Mouse (Mus musculus) forebrain, embryonic 14.5 days (tissue): Measurements from ENCODE around the gene Ctrb1. TPM values are rescaled to one million over a fixed set of nuclear protein-coding genes. Genes with fewer than 3 reads are reported as not detected.
A peak's percentile ranks its signal among the peaks of the same experiment; 100 is the strongest.

Source experiments
- ATAC-seq: fragments of 200-750 bp; cut with Nextera tagmentation; 2 replicates; pipeline ENCODE4 v1.8.0; 2017; ENCODE audit warnings: mild to moderate bottlenecking, moderate library complexity
- DNase-seq: peaks from one replicate; pipeline ENCODE4 v3.0.0-alpha.2; 2015; ENCODE audit warnings: low spot score
- H3K27ac ChIP-seq: fragments of 300-500 bp; sonication (generic); 2 replicates; pipeline ENCODE4 v1.5.1; 2014; ENCODE audit warnings: low read depth, mild to moderate bottlenecking, control low read depth, low read length, moderate library complexity
- H3K27me3 ChIP-seq: fragments of 300-500 bp; sonication (generic); replicated peaks from 2 replicates; pipeline ENCODE4 v1.6.1; 2014; ENCODE audit warnings: low read length, control low read depth, mixed read lengths; ENCODE audit not compliant: control insufficient read depth, insufficient read depth
- H3K36me3 ChIP-seq: fragments of 300-500 bp; sonication (generic); 2 replicates; pipeline ENCODE4 v1.6.1; 2014; ENCODE audit warnings: low read length, control low read depth; ENCODE audit not compliant: control insufficient read depth, insufficient read depth
- H3K4me1 ChIP-seq: fragments of 300-500 bp; sonication (generic); 2 replicates; pipeline ENCODE4 v1.6.1; 2014; ENCODE audit warnings: antibody characterized with exemption, low read length, control low read depth; ENCODE audit not compliant: control insufficient read depth, insufficient read depth
- H3K4me2 ChIP-seq: fragments of 300-500 bp; sonication (generic); 2 replicates; pipeline ENCODE4 v1.6.1; 2014; ENCODE audit warnings: mild to moderate bottlenecking, control low read depth, low read length
- H3K4me3 ChIP-seq: fragments of 300-500 bp; sonication (generic); 2 replicates; pipeline ENCODE4 v1.5.1; 2014; ENCODE audit warnings: low read depth, low read length, control low read depth
- H3K9ac ChIP-seq: fragments of 300-500 bp; sonication (generic); 2 replicates; pipeline ENCODE4 v1.6.1; 2014; ENCODE audit warnings: mild to moderate bottlenecking, low read length, control low read depth, moderate library complexity
- H3K9me3 ChIP-seq: fragments of 300-500 bp; sonication (generic); replicated peaks from 2 replicates; pipeline ENCODE4 v1.6.1; 2016; ENCODE audit warnings: low read length, control low read depth, mixed read lengths; ENCODE audit not compliant: control insufficient read depth
- WGBS: fragments of 180-500 bp; shearing (Covaris S2); extraction: QIAGEN DNeasy Blood & Tissue Kit; methylation state at CpG from one replicate; pipeline ENCODE4 v1.1.7; 2014; 5-methylcytosine and 5-hydroxymethylcytosine counted together
- polyA plus RNA-seq: library from polyadenylated mRNA; unstranded; fragments of >200 nt; fragmentation: Nextera tagmentation; extraction: Ambion mirVana; gene quantifications from 2 replicates; pipeline ENCODE4 v1.2.1, GENCODE M21; 2014

The Ctrb1 gene
- polyA plus RNA-seq: not detected in 2 replicates

DNA sequence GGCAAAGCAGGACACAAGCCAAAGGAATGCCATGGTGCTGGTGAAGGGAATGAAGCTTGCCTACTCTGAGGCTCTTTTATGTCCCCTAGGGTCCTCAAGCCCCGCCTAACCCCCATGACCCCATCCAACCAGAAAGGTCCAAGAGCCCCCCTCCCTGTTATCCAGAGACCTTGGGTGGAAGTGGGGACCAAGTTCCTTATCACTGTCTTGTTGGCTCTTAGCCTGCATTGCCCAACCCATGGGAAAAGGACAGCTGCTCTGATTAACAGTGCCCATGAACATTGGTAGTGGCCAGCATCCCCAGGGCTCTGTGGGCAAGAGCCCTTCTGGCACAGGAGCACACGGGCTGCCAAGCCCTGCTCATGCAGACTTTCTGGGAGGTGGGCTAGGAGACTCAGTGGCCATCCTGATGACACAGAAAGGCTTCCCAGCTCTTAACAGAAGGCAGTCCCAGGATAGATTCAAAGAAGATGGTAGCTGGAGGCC is at the start of gene Ctrb1:
TSS of gene Ctrb1 (minus strand) at position 51 of the 486 bp plus-strand sequence.
- 86% methylated on average over 2 of the region's 2 CpGs for WGBS
- no peaks in the 10 kb centered on the region for H3K4me1 ChIP-seq
- H3K27me3 ChIP-seq: no peaks in the 10 kb centered on the region
- H3K4me2 ChIP-seq: no peak within 1 kb of the TSS
- DNase-seq: no peak
- no peak within 1 kb of the TSS for H3K27ac ChIP-seq
- no peak for ATAC-seq
- no peak within 1 kb of the TSS for H3K4me3 ChIP-seq
- no peaks in the 10 kb centered on the region for H3K9me3 ChIP-seq
- H3K9ac ChIP-seq: no peak within 1 kb of the TSS
- H3K36me3 ChIP-seq: no peaks in the 10 kb centered on the region

DNA sequence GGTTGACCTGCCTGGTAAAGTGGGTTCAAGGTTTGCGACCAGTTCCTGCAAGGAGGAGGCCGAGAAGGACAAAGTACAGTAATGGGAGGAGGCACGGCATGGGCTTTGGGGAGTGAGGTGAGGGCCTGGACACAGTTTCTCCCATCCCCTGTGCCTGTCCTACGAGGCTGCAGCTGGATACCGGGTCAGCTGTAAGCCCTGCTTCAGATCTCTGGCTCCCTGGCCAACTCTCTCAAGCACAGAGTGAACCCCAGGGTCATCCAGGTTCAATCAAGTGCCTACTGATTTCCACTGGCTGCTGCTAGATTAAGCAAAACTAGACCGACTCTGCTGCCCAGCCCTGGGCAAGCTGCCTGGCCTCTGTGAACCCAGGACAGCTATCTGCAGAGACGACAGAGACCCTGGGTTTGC is 49.5 kb upstream of the Ctrb1 start:
- H3K9ac ChIP-seq: peak overlapping the region; percentile 25; the same call in 1 of the 2 replicates
- H3K27me3 ChIP-seq: no peaks in the 10 kb centered on the region
- DNase-seq: no peak
- H3K4me2 ChIP-seq: 0 out of 2 replicates have a peak overlapping the region, but pooled peaks have one; percentile 79
- ATAC-seq: no peak
- no peaks in the 10 kb centered on the region for H3K9me3 ChIP-seq
- H3K4me3 ChIP-seq: no peak overlapping the region
- peaks cover 68% of the 10 kb centered on the region for H3K4me1 ChIP-seq
- no peak overlapping the region for H3K27ac ChIP-seq
- WGBS: 87% methylated on average over 7 of the region's 7 CpGs
- H3K36me3 ChIP-seq: no peaks in the 10 kb centered on the region

- Histone ChIP-seq H3K9me3 (no peaks in the 10 kb centered on the region), H3K36me3 (no peaks in the 10 kb centered on the region), H3K4me1 (peaks cover 71% of the 10 kb centered on the region), H3K4me3 (no peak overlapping the region), H3K27me3 (no peaks in the 10 kb centered on the region), H3K9ac (peak overlapping the region; percentile 14; the same call in 1 of the 2 replicates), H3K4me2 (no peak overlapping the region), H3K27ac (no peak overlapping the region)
- DNase-seq (no peak), ATAC-seq (no peak)
- WGBS: 54% methylated on average over 7 of the region's 7 CpGs
These were observed 48.8 kb upstream of the Ctrb1 start for GRCm38 (mm10) chr8:111739604-111740003.

DNA sequence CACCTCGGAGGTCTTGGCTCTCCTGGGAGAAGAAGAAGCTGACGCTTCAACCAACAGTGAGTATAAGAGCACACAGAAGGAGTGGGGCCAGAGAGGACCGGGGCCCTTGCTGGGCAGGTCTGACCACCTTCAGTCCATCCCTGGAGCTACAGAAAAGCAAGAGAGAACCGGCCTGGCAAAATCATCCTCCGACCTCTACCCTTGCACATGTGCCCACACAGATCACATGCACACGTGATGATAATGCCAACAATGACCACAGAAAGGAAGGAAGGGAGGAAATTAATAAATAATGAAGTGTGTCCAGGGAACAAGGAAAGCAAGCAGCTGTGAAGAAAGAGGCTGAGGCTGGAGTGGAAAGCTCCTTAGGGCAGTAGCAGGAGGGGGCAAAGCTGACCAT is 48.1 kb upstream of the Ctrb1 start:
- Histone ChIP-seq H3K9ac (0 out of 2 replicates have a peak overlapping the region, but pooled peaks have one; percentile 14), H3K4me2 (no peak overlapping the region), H3K27me3 (no peaks in the 10 kb centered on the region), H3K27ac (no peak overlapping the region), H3K36me3 (no peaks in the 10 kb centered on the region), H3K4me3 (no peak overlapping the region), H3K4me1 (peaks cover 70% of the 10 kb centered on the region), H3K9me3 (no peaks in the 10 kb centered on the region)
- DNase-seq (no peak), ATAC-seq (no peak)
- 86% methylated on average over 6 of the region's 6 CpGs for WGBS

DNA sequence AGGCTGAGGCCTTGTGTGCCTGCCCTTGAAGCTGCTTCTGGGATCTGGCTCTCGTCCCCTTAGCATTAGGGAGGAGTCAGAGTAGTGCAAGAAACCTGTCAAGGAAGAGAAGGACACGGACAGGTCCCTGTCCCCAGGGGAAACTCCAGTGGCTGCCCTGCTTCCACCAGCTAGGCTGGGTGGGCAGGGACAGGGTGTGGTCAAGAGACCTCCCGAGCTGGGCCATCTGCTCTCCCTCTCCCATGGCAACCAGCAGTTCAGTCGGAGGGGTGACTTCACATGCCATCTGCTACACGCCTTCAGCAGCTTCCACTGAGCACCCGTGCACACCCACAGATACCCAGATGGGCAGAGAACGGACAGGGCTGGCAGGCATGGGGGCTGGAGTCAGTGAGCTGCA is 45.5 kb upstream of the Ctrb1 start:
- Histone ChIP-seq H3K27me3 (no peaks in the 10 kb centered on the region), H3K36me3 (no peaks in the 10 kb centered on the region), H3K27ac (peak overlapping the region; percentile 50), H3K4me2 (no peak overlapping the region), H3K9me3 (no peaks in the 10 kb centered on the region), H3K9ac (no peak overlapping the region), H3K4me3 (no peak overlapping the region), H3K4me1 (peaks cover 70% of the 10 kb centered on the region)
- WGBS: 51% methylated on average over 7 of the region's 7 CpGs
- DNase-seq (peak; percentile 59), ATAC-seq (peak; percentile 28; the same call in 1 of the 2 replicates)

- Histone ChIP-seq H3K9ac (0 out of 2 replicates have a peak overlapping the region, but pooled peaks have one; percentile 40), H3K27ac (peak overlapping the region; percentile 50)
These were observed 45.0 kb upstream of the Ctrb1 start for GRCm38 (mm10) chr8:111735791-111736190.

DNA sequence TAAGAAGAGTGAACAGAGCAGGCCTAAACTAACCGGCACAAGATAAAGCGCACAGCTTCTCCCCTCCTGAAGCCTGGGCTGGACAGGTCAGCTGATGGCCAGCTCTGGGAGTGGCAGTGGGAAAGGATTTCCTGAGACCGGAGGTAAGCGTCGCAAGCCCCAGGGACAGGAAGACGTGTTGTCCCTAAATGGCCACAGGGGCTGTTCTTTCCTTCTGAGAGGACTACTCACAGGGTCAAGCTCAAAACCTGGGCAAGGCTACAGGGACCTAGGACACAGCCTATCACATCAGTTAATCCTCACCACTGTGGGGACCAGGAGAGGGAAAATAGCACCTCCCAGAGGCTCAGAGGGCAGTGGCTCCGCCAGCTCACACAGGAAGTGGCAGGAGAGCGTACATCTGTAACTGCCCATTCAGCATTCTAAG is 44.5 kb upstream of the Ctrb1 start:
- Histone ChIP-seq H3K9me3 (no peaks in the 10 kb centered on the region), H3K27ac (no peak overlapping the region), H3K4me2 (no peak overlapping the region), H3K9ac (peak overlapping the region; percentile 40; the same call in 1 of the 2 replicates), H3K27me3 (no peaks in the 10 kb centered on the region), H3K4me1 (peaks cover 68% of the 10 kb centered on the region), H3K4me3 (no peak overlapping the region), H3K36me3 (no peaks in the 10 kb centered on the region)
- ATAC-seq (no peak), DNase-seq (no peak)
- 73% methylated on average over 8 of the region's 8 CpGs for WGBS

More at GRCm38 (mm10) chr8:111735791-111736190, 45.0 kb upstream of the Ctrb1 start:
- no peak overlapping the region for H3K4me2 ChIP-seq
- no peaks in the 10 kb centered on the region for H3K9me3 ChIP-seq
- no peak for DNase-seq
- ATAC-seq: no peak
- WGBS: 90% methylated on average over 4 of the region's 4 CpGs
- H3K27me3 ChIP-seq: no peaks in the 10 kb centered on the region
- peaks cover 70% of the 10 kb centered on the region for H3K4me1 ChIP-seq
- no peaks in the 10 kb centered on the region for H3K36me3 ChIP-seq
- no peak overlapping the region for H3K4me3 ChIP-seq

DNA sequence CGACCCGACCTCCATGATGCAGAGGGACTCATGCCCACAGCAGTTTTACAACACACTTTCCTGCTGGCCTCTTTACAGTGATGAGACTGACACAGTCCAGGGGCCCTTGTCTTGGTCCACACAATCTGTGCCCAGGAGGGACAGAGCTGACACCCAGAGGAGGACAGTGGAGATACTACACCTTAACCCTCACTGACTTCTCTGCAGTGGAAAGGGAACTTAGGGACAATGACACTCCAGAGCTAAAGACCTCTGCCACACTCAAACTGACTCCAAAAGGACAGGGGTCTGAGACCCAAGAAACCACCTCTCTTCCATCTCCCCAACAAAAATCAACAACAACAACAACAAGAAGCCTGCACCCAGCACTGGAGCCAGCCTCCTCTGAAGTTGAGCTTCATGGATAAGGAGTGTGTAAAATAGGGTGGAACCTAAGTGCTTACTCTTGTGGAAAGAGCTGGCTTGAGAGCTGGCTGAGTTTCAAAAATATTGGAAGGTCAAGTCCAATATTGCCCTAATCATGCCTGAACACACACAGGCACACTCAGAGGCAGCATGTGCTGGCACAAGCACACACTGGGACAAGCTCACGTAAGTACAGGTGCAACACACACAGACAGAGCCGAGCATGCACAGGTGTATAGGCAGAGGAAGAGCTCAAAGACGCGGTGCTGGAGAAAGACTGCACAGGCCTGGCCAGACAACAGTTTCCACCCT is 43.6 kb upstream of the Ctrb1 start:
- no peak for DNase-seq
- no peak overlapping the region for H3K4me2 ChIP-seq
- H3K4me1 ChIP-seq: peaks cover 58% of the 10 kb centered on the region
- H3K9me3 ChIP-seq: no peaks in the 10 kb centered on the region
- no peaks in the 10 kb centered on the region for H3K36me3 ChIP-seq
- H3K27me3 ChIP-seq: no peaks in the 10 kb centered on the region
- no peak overlapping the region for H3K4me3 ChIP-seq
- 0 out of 2 replicates have a peak overlapping the region, but pooled peaks have one; percentile 29 for H3K9ac ChIP-seq
- ATAC-seq: no peak
- 49% methylated on average over 6 of the region's 6 CpGs for WGBS
- 0 out of 2 replicates have a peak overlapping the region, but pooled peaks have one; percentile 48 for H3K27ac ChIP-seq
